Mouse (Mus musculus): ENCODE measurements around the gene Tbccd1.

Tbccd1 gene

DNA sequence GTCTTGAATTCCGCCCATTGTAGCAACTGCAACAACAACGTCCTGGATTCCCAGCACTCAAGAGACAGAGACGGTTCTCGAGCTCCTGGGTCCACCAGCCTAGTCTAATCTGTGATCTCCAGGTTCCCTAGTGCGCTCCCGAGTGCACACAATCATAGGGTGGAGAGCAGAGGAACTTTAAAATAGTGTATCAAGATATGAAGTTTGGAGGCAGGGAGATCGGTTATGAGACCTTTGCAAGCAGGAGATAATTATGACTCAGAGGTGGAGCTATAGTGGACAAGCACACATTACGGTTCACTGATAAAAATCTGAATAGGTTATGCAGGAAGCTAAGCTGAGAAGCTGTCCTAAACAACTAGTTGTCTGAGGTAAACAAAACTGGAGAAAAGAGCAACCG lies 696 bp downstream of the Tbccd1 start:
- DNase-seq (ENCODE audit: low spot score): no peak

DNA sequence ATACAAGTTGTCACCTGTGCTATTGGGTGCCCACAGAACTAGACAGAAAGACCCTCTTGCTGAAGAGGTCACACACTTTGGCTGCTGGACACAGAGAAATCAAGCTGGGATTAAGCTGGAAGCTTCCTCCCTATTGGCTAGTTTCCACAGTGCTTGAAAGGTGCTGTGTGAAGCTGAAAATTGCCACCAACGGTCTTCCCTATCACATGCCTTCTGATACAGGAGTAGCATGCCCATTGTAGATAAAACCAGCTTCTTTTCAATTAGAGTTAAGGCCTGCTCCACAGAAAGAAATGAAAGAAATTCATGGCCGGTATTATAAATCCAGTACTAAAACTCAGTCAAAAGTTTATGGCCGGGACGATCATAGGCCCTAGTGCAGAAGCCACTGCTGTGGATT lies 4.8 kb downstream of the Tbccd1 start:
- no peak for DNase-seq (ENCODE audit: low spot score)

- no peak for DNase-seq (ENCODE audit: low spot score)
Measured at GRCm38 (mm10) chr16:22848331-22848730, 9.1 kb downstream of the Tbccd1 start.

DNA sequence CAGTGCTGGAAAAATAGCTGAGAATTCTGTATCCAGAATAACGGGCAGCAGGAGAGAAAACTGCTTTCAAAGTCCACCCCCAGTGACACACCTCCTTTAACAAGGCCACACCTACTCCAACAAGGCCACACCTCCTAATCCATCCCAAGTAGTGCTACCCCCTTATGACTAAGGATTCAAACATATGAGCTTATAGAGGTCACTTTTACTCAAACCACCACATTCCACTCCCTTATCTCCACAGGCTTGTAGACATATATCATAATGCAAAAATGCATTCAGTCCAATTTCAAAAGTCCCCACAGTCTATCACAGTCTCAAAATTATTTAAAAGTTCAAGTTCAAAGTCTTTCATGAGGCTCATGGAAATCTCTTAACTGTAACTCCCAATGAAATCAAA lies 9.8 kb downstream of the Tbccd1 start:
- DNase-seq (ENCODE audit: low spot score): no peak

DNA sequence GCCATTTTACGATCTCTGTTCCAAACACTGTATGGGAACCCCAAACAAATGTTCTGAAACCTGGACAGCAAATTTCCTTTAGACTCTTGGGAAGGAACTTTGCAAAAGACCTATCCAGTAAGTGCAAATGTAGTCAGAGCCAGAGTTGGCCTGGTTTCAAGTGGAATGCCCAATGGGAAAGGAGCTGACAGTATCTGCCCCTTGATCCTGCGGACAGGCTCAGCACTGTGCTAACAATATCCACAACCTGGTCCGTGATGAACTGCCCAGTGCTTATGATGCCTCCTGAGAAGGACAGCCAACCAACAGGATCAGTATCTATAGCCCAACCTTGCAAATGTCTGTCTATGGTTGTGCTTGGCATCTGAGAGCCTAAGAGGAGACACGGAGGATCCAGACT lies 12.0 kb downstream of the Tbccd1 start:
- DNase-seq (ENCODE audit: low spot score): no peak

- no peak for DNase-seq (ENCODE audit: low spot score)
Measured at GRCm38 (mm10) chr16:22844834-22845233, 12.6 kb downstream of the Tbccd1 start.

GRCm38 (mm10) chr16:22844061-22844801 lies 13.2 kb downstream of the Tbccd1 start:
- DNase-seq (ENCODE audit: low spot score): peak; percentile 87

DNA sequence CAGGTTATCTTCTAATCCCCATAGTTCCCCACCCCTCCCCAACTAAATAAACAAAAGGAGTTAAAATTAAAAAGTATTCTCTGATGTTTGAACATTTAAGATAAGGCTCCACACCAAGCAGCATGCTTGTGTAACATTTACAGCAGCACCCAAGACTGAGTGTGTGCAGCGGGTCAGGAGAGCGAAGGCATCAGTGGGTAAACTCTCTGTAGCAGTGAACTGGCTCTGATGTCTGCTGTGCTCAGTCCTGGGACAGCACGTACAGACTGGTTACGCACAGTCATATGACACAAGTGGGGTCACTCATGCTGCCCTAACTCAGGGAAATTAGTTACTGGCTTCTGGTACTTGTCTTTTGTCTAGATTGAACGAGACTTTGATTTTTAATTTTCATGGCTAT lies 14.6 kb downstream of the Tbccd1 start:
- no peak for DNase-seq (ENCODE audit: low spot score)

- no peak for DNase-seq (ENCODE audit: low spot score)
Measured at GRCm38 (mm10) chr16:22839146-22839857, 18.2 kb downstream of the Tbccd1 start.

- no peak for DNase-seq (ENCODE audit: low spot score)
Measured at GRCm38 (mm10) chr16:22832932-22833525, 24.4 kb downstream of the Tbccd1 start.

GRCm38 (mm10) chr16:22820731-22821130 lies 36.7 kb downstream of the Tbccd1 start:
- DNase-seq (ENCODE audit: low spot score): peak; percentile 53

- DNase-seq (ENCODE audit: low spot score): no peak
Measured at GRCm38 (mm10) chr16:22811477-22811876, 46.0 kb downstream of the Tbccd1 start, which contains the start of gene Crygs. Crygs (minus strand) TSS chr16:22811577.

- DNase-seq (ENCODE audit: low spot score): peak; percentile 77
Measured at GRCm38 (mm10) chr16:22807468-22808070, 49.9 kb downstream of the Tbccd1 start.

DNA sequence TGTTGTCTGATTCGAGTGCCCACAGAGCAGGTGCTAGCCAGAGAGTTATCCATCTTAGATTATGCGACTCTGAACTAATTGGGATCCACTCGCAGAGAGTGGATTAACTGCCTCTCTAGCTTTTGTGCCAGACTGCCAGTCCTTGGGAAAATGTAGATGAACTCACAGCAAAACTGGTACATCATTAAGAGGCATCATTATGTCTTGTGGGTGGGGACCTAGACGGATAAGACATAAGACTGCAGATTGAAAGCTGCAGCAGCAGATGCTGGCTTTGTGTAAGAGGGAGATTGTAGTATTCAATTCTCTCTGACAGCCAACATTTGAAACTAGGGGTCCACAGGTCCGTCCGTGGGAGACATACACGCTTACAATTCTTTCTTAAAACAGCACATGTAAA lies 54.7 kb downstream of the Tbccd1 start:
- DNase-seq (ENCODE audit: low spot score): no peak

GRCm38 (mm10) chr16:22800849-22801109 lies 56.7 kb downstream of the Tbccd1 start:
- peak; percentile 44 for DNase-seq (ENCODE audit: low spot score)

- peak; percentile 79 for DNase-seq (ENCODE audit: low spot score)
Measured at GRCm38 (mm10) chr16:22800026-22800848, 57.2 kb downstream of the Tbccd1 start.

GRCm38 (mm10) chr16:22798520-22798919 lies 58.9 kb downstream of the Tbccd1 start:
- DNase-seq (ENCODE audit: low spot score): no peak

- DNase-seq (ENCODE audit: low spot score): no peak
Measured at GRCm38 (mm10) chr16:22797521-22797920, 59.9 kb downstream of the Tbccd1 start.

DNA sequence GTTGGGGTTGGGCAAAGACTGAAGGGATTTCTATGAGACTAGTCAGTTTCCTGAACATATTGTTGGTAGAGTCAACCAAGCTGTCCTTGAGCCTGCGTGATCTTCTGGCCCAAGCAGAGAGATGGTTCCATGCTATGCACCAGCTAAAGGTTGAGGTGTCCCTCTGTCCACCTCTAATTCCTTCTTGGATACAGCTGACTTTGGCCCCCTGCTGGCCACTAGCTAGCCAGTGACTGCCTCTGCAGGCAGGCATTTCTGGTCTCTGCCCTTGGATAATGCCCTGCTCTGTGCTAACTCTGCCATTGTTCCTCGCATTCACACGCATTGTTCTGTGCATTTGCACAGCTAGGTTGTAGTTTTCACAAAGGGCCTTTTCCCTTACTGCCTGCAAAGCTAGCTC lies 62.0 kb downstream of the Tbccd1 start:
- DNase-seq (ENCODE audit: low spot score): peak; percentile 43

GRCm38 (mm10) chr16:22791235-22791634 lies 66.2 kb downstream of the Tbccd1 start:
- peak; percentile 8 for DNase-seq (ENCODE audit: low spot score)

- no peak for DNase-seq (ENCODE audit: low spot score)
Measured at GRCm38 (mm10) chr16:22789908-22790367, 67.5 kb downstream of the Tbccd1 start.

GRCm38 (mm10) chr16:22782686-22783085 lies 74.8 kb downstream of the Tbccd1 start:
- DNase-seq (ENCODE audit: low spot score): no peak

Measured in embryo, embryonic 10.5 days (tissue).